Mouse (Mus musculus): ENCODE measurements around the gene Krt1. TPM values are rescaled to one million over a fixed set of nuclear protein-coding genes. Genes with fewer than 3 reads are reported as not detected.

The Krt1 gene
- polyA plus RNA-seq, 1 experiment from 2014 or later, result not detected

DNA sequence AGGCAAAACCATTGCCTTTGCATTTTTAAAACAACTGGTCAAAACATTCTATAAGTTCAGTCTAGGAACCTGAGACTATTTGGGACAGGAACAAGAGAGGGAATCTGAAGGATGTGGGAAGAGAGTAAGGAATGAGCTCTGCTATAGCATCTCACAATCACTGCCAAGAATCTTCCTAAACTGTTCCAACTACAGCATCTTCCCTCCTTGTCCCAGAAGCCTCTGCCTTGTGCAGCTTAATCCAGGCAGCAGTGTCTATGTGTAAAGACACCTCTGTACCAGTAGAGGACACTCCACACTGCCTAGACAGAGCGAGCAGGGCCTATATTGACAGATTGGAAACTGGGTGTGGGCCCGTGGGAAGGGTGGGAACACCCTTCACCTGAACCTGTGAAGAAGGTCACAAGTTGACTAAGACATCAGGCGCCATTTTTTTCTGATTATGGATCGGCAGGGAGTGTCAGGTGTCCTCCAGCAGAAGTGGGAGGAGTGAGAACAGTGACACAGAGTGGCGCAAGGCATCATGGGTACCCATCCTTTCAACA is 15.7 kb downstream of the Krt1 start:
- Histone ChIP-seq H3K4me1 (ENCODE audit: control insufficient read depth, low read depth, low read length) (no peaks in the 10 kb centered on the region), H3K4me3 (ENCODE audit: low read depth, low read length) (no peak overlapping the region), H3K4me2 (ENCODE audit: low read depth, low read length) (no peak overlapping the region), H3K9me3 (replicated peaks; ENCODE audit: control insufficient read depth, low read length) (no peaks in the 10 kb centered on the region), H3K36me3 (ENCODE audit: control insufficient read depth, insufficient read depth) (no peaks in the 10 kb centered on the region), H3K27ac (ENCODE audit: low read length) (no peak overlapping the region), H3K9ac (ENCODE audit: low read depth, low read length) (no peak overlapping the region), H3K27me3 (ENCODE audit: control insufficient read depth, insufficient read depth, low read depth, low read length) (no peaks in the 10 kb centered on the region)
- no peak for ATAC-seq (ENCODE audit: low read depth)
- 40% methylated on average over 5 of the region's 5 CpGs for WGBS (ENCODE audit: insufficient replicate concordance)

DNA sequence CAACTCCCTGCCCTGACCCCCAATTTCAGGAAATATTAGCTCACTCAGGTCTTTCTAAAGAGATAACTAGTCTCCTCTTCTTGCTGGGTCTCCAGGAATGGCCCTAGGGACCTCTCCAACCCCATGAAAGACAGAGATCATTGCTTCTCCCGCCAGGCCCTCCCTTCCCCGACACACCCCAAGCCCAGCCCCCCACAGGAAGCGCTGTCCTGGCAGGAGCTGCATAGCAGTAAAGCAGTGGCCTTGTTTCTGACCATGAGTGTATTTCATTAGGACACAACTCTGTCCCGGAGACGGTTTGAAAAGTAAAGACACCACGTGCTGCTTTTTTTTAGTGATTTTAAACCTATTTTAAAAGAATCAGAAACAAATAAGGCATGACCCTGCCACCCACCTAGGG is 17.5 kb downstream of the Krt1 start:
- Histone ChIP-seq H3K9ac (ENCODE audit: low read depth, low read length) (no peak overlapping the region), H3K4me1 (ENCODE audit: control insufficient read depth, low read depth, low read length) (no peaks in the 10 kb centered on the region)
- ATAC-seq (ENCODE audit: low read depth), result no peak

DNA sequence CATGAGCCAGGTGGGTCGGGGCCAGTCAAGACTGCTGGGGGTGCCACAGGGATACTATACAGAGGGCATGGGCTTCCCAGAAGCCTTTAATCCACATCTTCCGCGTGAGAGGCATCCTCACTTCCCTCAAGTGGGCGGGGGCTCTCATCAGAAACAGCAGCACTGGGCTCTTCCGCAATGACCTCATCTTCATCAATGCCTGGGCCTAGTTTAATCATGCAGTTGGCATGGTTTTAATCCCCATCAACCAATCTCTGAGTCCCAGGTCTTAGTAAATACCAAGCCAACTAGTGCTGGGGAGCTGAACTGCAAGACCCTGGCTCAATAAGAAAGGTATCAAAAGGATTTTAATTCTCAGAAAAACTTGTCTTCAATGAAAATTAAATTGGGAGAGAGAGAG is 21.2 kb downstream of the Krt1 start:
- H3K4me3 ChIP-seq (ENCODE audit: low read depth, low read length), result no peak overlapping the region
- no peak for ATAC-seq (ENCODE audit: low read depth)
- H3K4me2 ChIP-seq (ENCODE audit: low read depth, low read length), result no peak overlapping the region
- WGBS (ENCODE audit: insufficient replicate concordance), result 44% methylated on average over 5 of the region's 5 CpGs
- no peaks in the 10 kb centered on the region for H3K4me1 ChIP-seq (ENCODE audit: control insufficient read depth, low read depth, low read length)
- no peak overlapping the region for H3K9ac ChIP-seq (ENCODE audit: low read depth, low read length)
- H3K36me3 ChIP-seq (ENCODE audit: control insufficient read depth, insufficient read depth), result no peaks in the 10 kb centered on the region
- H3K27me3 ChIP-seq (ENCODE audit: control insufficient read depth, insufficient read depth, low read depth, low read length), result no peaks in the 10 kb centered on the region
- no peak overlapping the region for H3K27ac ChIP-seq (ENCODE audit: low read length)
- H3K9me3 ChIP-seq (replicated peaks; ENCODE audit: control insufficient read depth, low read length), result no peaks in the 10 kb centered on the region

More for the DNA sequence above, 17.5 kb downstream of the Krt1 start:
- WGBS (ENCODE audit: insufficient replicate concordance), result 31% methylated on average over 6 of the region's 6 CpGs
- H3K9me3 ChIP-seq (replicated peaks; ENCODE audit: control insufficient read depth, low read length), result no peaks in the 10 kb centered on the region
- H3K4me2 ChIP-seq (ENCODE audit: low read depth, low read length), result no peak overlapping the region
- no peak overlapping the region for H3K4me3 ChIP-seq (ENCODE audit: low read depth, low read length)
- no peak overlapping the region for H3K27ac ChIP-seq (ENCODE audit: low read length)
- H3K27me3 ChIP-seq (ENCODE audit: control insufficient read depth, insufficient read depth, low read depth, low read length), result no peaks in the 10 kb centered on the region
- H3K36me3 ChIP-seq (ENCODE audit: control insufficient read depth, insufficient read depth), result no peaks in the 10 kb centered on the region

DNA sequence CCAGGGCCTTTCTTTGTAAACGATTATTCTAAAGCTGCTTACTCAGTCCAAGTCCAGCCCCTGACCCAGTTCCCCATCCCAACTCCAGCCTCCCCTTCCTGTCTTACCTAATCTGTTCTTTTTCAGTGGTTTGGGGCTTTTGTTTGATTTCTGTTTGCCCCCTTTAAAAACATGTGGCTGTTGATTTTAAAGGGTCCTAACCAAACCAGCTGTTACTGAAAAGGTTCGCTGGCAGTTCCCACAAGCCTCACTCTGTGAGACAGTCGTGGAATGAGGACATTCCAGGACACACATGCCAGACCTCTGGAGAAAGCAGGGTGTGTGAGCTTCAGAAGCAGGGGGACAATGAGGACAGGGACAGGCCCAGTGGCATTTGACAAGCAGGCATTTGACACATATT is 28.8 kb downstream of the Krt1 start:
- Histone ChIP-seq H3K9me3 (replicated peaks; ENCODE audit: control insufficient read depth, low read length) (no peaks in the 10 kb centered on the region), H3K27ac (ENCODE audit: low read length) (no peak overlapping the region), H3K4me1 (ENCODE audit: control insufficient read depth, low read depth, low read length) (no peaks in the 10 kb centered on the region), H3K4me3 (ENCODE audit: low read depth, low read length) (no peak overlapping the region), H3K9ac (ENCODE audit: low read depth, low read length) (no peak overlapping the region), H3K36me3 (ENCODE audit: control insufficient read depth, insufficient read depth) (no peaks in the 10 kb centered on the region), H3K27me3 (ENCODE audit: control insufficient read depth, insufficient read depth, low read depth, low read length) (no peaks in the 10 kb centered on the region), H3K4me2 (ENCODE audit: low read depth, low read length) (no peak overlapping the region)
- ATAC-seq (ENCODE audit: low read depth), result no peak
- 18% methylated on average over 3 of the region's 3 CpGs for WGBS (ENCODE audit: insufficient replicate concordance)

DNA sequence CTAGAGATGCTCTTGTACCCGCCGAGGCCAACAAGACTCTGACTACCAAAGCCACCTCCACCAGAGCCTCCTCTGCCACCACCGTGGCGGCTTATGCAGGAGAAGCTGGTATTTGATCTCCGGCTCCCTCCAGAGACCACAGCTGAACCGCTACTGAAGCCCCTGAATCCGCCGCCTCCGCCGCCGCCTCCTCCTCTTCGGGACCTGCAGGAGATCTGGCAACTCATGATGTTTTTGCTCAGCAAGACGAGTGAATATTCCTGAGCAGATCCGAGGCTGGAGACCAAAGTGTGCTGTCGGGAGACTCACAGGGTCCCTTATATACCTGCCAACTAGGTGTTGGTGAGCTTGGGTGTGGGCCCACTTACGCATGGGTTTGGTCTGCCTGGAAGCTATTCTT is 32.7 kb downstream of the Krt1 start, which contains the start of gene Krt2:
Gene Krt2 (minus strand): TSS at position 295 of the 400 bp plus-strand sequence.
- Histone ChIP-seq H3K4me1 (ENCODE audit: control insufficient read depth, low read depth, low read length) (no peaks in the 10 kb centered on the region), H3K27me3 (ENCODE audit: control insufficient read depth, insufficient read depth, low read depth, low read length) (no peaks in the 10 kb centered on the region; the same call in 1 of the 2 replicates), H3K27ac (ENCODE audit: low read length) (no peak within 1 kb of the TSS), H3K4me2 (ENCODE audit: low read depth, low read length) (no peak within 1 kb of the TSS), H3K9me3 (replicated peaks; ENCODE audit: control insufficient read depth, low read length) (no peaks in the 10 kb centered on the region), H3K4me3 (ENCODE audit: low read depth, low read length) (no peak within 1 kb of the TSS), H3K9ac (ENCODE audit: low read depth, low read length) (no peak within 1 kb of the TSS), H3K36me3 (ENCODE audit: control insufficient read depth, insufficient read depth) (no peaks in the 10 kb centered on the region)
- ATAC-seq (ENCODE audit: low read depth), result no peak
- 59% methylated on average over 16 of the region's 16 CpGs for WGBS (ENCODE audit: insufficient replicate concordance)

DNA sequence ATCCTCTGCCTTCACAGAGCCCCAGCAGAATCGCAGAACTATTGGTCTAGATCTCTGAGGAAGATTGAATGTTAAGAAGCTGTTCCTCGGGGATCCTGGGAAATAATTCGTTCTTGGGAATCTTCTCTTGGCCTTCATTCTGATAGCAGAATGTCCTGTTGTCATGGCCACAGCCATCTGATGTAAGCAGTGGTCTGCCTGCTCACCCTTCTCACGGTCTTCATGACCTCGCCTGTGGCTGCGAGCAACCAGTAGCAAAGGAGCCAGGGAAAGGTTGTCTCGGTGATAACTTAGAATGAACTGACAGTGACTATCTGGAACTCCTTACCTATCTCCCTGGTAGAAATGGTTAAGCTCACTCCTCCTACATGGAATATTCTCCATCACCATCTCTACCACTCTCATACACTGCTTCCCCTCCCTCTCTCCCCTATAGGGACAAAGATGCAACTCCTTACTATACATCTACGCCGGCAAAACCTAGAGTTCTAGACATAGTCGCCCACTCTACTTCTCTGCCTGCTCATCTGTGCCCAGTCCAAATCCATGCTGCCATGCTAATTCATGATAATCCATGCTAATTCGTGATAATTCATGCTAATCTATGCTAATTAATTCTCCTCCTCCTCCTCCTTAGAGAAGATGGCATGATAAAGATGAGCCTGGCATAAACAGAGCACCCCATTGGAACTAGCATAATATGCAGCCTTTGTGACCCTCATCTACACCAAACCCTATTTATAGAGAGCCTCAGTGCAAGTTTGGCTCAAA is 47.4 kb downstream of the Krt1 start:
- H3K9ac ChIP-seq (ENCODE audit: low read depth, low read length), result no peak overlapping the region
- ATAC-seq (ENCODE audit: low read depth), result no peak
- H3K4me2 ChIP-seq (ENCODE audit: low read depth, low read length), result no peak overlapping the region
- no peaks in the 10 kb centered on the region for H3K36me3 ChIP-seq (ENCODE audit: control insufficient read depth, insufficient read depth)
- H3K27me3 ChIP-seq (ENCODE audit: control insufficient read depth, insufficient read depth, low read depth, low read length), result no peaks in the 10 kb centered on the region
- no peaks in the 10 kb centered on the region for H3K9me3 ChIP-seq (replicated peaks; ENCODE audit: control insufficient read depth, low read length)
- WGBS (ENCODE audit: insufficient replicate concordance), result 52% methylated on average over 11 of the region's 11 CpGs
- no peak overlapping the region for H3K4me3 ChIP-seq (ENCODE audit: low read depth, low read length)
- no peaks in the 10 kb centered on the region for H3K4me1 ChIP-seq (ENCODE audit: control insufficient read depth, low read depth, low read length)
- no peak overlapping the region for H3K27ac ChIP-seq (ENCODE audit: low read length)

DNA sequence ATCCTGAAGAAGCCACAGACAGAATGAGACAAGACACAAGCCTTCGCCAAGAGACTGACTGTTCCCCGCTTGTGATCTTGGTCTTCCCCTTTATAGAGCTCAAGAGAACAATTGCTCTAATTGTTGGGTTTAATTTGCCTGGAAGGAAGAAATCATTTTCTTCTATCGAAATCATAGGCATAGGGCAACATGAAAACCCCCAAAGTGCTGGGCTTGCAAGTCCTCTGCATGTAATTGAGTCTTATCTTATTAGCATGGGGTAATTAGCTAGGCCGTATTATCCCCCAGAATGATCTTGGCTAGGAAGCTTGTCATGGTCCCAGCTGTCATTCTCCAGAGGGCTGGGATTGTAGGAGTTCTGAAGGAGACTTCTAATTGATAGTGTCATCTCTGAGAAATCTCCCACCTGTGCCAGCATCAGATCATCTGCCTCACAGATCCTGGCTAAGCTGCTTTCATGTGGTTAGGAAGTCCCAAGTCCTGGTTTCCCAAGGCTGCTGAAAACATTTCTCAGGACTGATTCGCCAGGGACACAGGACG is 48.2 kb downstream of the Krt1 start, which contains the start of gene Krt73:
Gene Krt73 (minus strand): TSS at position 51 of the 540 bp plus-strand sequence.
- 58% methylated on average over 6 of the region's 6 CpGs for WGBS (ENCODE audit: insufficient replicate concordance)
- Histone ChIP-seq H3K4me2 (ENCODE audit: low read depth, low read length) (no peak within 1 kb of the TSS), H3K9me3 (replicated peaks; ENCODE audit: control insufficient read depth, low read length) (no peaks in the 10 kb centered on the region), H3K4me1 (ENCODE audit: control insufficient read depth, low read depth, low read length) (no peaks in the 10 kb centered on the region), H3K27ac (ENCODE audit: low read length) (no peak within 1 kb of the TSS), H3K9ac (ENCODE audit: low read depth, low read length) (no peak within 1 kb of the TSS), H3K36me3 (ENCODE audit: control insufficient read depth, insufficient read depth) (no peaks in the 10 kb centered on the region), H3K27me3 (ENCODE audit: control insufficient read depth, insufficient read depth, low read depth, low read length) (no peaks in the 10 kb centered on the region), H3K4me3 (ENCODE audit: low read depth, low read length) (no peak within 1 kb of the TSS)
- ATAC-seq (ENCODE audit: low read depth), result no peak

Measured in liver, embryonic 16.5 days (tissue).